Mouse (Mus musculus) CH12.LX (cell line): ENCODE measurements around the gene Atg9b. TPM values are rescaled to one million over a fixed set of nuclear protein-coding genes. Genes with fewer than 3 reads are reported as not detected.

Experiments
- DNase-seq: peaks from one replicate; pipeline ENCODE4 v3.0.0-alpha.2; 2013; ENCODE audit errors: extremely low read depth
- H3K27ac ChIP-seq: 2 replicates; pipeline ENCODE4 v1.5.1; 2012; ENCODE audit warnings: low read depth, mild to moderate bottlenecking, control low read depth, moderate library complexity; ENCODE audit not compliant: insufficient read depth
- H3K27me3 ChIP-seq: replicated peaks from 2 replicates; pipeline ENCODE3; 2012; ENCODE audit warnings: inconsistent platforms
- H3K36me3 ChIP-seq, 2 experiments: replicated peaks in 1 of 2; 2 replicates each; pipeline versions ENCODE3 to v1.6.1; 2012; ENCODE audit warnings: inconsistent platforms in 1 of 2, low read length in 1 of 2, mild to moderate bottlenecking in 1 of 2, mixed read lengths in 1 of 2, moderate library complexity in 1 of 2; ENCODE audit not compliant: control insufficient read depth in 1 of 2, insufficient read depth in 1 of 2
- H3K4me1 ChIP-seq, 2 experiments: 2 replicates each; pipeline ENCODE4 v1.6.1; 2012; ENCODE audit warnings: inconsistent platforms in 1 of 2, moderate library complexity in 1 of 2; ENCODE audit not compliant: insufficient read depth in 2 of 2, control insufficient read depth in 1 of 2
- H3K4me2 ChIP-seq: 2 replicates; pipeline ENCODE4 v1.6.1; 2012; ENCODE audit warnings: low read depth, mild to moderate bottlenecking, control low read depth; ENCODE audit not compliant: poor library complexity, insufficient read depth, severe bottlenecking
- H3K4me3 ChIP-seq, 3 experiments: fragments of 150-350 bp in 1 of 3; sonication (generic) in 1 of 3; replicated peaks in 1 of 3; 2 replicates each; pipeline versions ENCODE3 to v1.5.1; 2011 to 2012; ENCODE audit warnings: low read depth in 2 of 3, low read length in 2 of 3, mild to moderate bottlenecking in 2 of 3, moderate library complexity in 2 of 3, control low read depth in 1 of 3, improper control_type of control experiment in 1 of 3, inconsistent platforms in 1 of 3, mixed read lengths in 1 of 3; ENCODE audit not compliant: poor library complexity in 1 of 3
- H3K79me2 ChIP-seq: replicated peaks from 2 replicates; pipeline ENCODE4 v1.6.1; 2012; ENCODE audit warnings: mild to moderate bottlenecking, moderate library complexity; ENCODE audit not compliant: control insufficient read depth, poor library complexity, insufficient read depth, severe bottlenecking; ENCODE audit errors: extremely low read depth
- H3K9ac ChIP-seq: 2 replicates; pipeline ENCODE4 v1.6.1; 2012; ENCODE audit warnings: low read depth, mild to moderate bottlenecking, control low read depth, moderate library complexity; ENCODE audit not compliant: insufficient read depth
- H3K9me3 ChIP-seq: replicated peaks from 2 replicates; pipeline ENCODE3; 2012; ENCODE audit warnings: low read length, inconsistent platforms, mixed read lengths
- CHD1 ChIP-seq: IDR thresholded peaks from 2 replicates; pipeline ENCODE4 v1.6.1; 2012; ENCODE audit warnings: low read depth, low read length, improper control_type of control experiment, inconsistent platforms
- CHD2 ChIP-seq: IDR thresholded peaks from 2 replicates; pipeline ENCODE4 v1.6.1; 2011; ENCODE audit warnings: low read length, improper control_type of control experiment
- CTCF ChIP-seq, 2 experiments: IDR thresholded peaks in 1 of 2; conservative IDR thresholded peaks in 1 of 2; 2 replicates each; pipeline ENCODE4 v1.5.1; 2011 to 2012; ENCODE audit warnings: low read depth in 2 of 2, low read length in 2 of 2, improper control_type of control experiment in 1 of 2, inconsistent platforms in 1 of 2, mild to moderate bottlenecking in 1 of 2, moderate library complexity in 1 of 2
- E2F4 ChIP-seq: IDR thresholded peaks from 2 replicates; pipeline ENCODE4 v1.6.1; 2011; ENCODE audit warnings: low read depth, low read length, improper control_type of control experiment; ENCODE audit not compliant: insufficient replicate concordance
- EP300 ChIP-seq: IDR thresholded peaks from 2 replicates; pipeline ENCODE4 v1.6.1; 2011; ENCODE audit warnings: low read length, improper control_type of control experiment
- GABPA ChIP-seq: IDR thresholded peaks from 2 replicates; pipeline ENCODE4 v1.6.1; 2012; ENCODE audit warnings: low read depth, low read length, improper control_type of control experiment, inconsistent platforms; ENCODE audit not compliant: insufficient replicate concordance
- HCFC1 ChIP-seq: IDR thresholded peaks from 2 replicates; pipeline ENCODE4 v1.6.1; 2012; ENCODE audit warnings: low read depth, mild to moderate bottlenecking, inconsistent platforms, low read length, improper control_type of control experiment
- IRF4 ChIP-seq: IDR thresholded peaks from 2 replicates; pipeline ENCODE4 v1.6.1; 2014; ENCODE audit warnings: low read depth, mild to moderate bottlenecking, inconsistent platforms, low read length, improper control_type of control experiment
- JUND ChIP-seq: conservative IDR thresholded peaks from 2 replicates; pipeline ENCODE4 v1.6.1; 2011; ENCODE audit warnings: low read depth, low read length, improper control_type of control experiment
- MAZ ChIP-seq: IDR thresholded peaks from 2 replicates; pipeline ENCODE4 v1.6.1; 2012; ENCODE audit warnings: low read depth, mild to moderate bottlenecking, inconsistent platforms, low read length, improper control_type of control experiment, moderate library complexity
- MEF2A ChIP-seq: IDR thresholded peaks from 2 replicates; pipeline ENCODE4 v1.6.1; 2014; ENCODE audit warnings: low read depth, mild to moderate bottlenecking, inconsistent platforms, low read length, improper control_type of control experiment, borderline replicate concordance
- MYC ChIP-seq: IDR thresholded peaks from 2 replicates; pipeline ENCODE4 v1.6.1; 2011; ENCODE audit warnings: low read depth, mild to moderate bottlenecking, improper control_type of control experiment, low read length
- PAX5 ChIP-seq: IDR thresholded peaks from 2 replicates; pipeline ENCODE4 v1.6.1; 2012; ENCODE audit warnings: low read length, inconsistent platforms, mixed read lengths
- POLR2A ChIP-seq: IDR thresholded peaks from 2 replicates; pipeline ENCODE4 v1.6.1; 2011; ENCODE audit warnings: low read depth, mild to moderate bottlenecking, improper control_type of control experiment, low read length
- RCOR1 ChIP-seq: conservative IDR thresholded peaks from 2 replicates; pipeline ENCODE4 v1.6.1; 2012; ENCODE audit warnings: low read depth, mild to moderate bottlenecking, inconsistent platforms, low read length, improper control_type of control experiment
- SIN3A ChIP-seq: IDR thresholded peaks from 2 replicates; pipeline ENCODE4 v1.6.1; 2012; ENCODE audit warnings: low read length, improper control_type of control experiment, inconsistent platforms
- TCF12 ChIP-seq: IDR thresholded peaks from 2 replicates; pipeline ENCODE4 v1.6.1; 2014; ENCODE audit warnings: low read depth, mild to moderate bottlenecking, inconsistent platforms, low read length, improper control_type of control experiment
- USF1 ChIP-seq: IDR thresholded peaks from 2 replicates; pipeline ENCODE4 v1.6.1; 2014; ENCODE audit warnings: low read depth, mild to moderate bottlenecking, inconsistent platforms, low read length, improper control_type of control experiment
- ZC3H11A ChIP-seq: IDR thresholded peaks from 2 replicates; pipeline ENCODE4 v1.6.1; 2012; ENCODE audit warnings: low read depth, mild to moderate bottlenecking, inconsistent platforms, low read length, improper control_type of control experiment
- ZMIZ1 ChIP-seq: IDR thresholded peaks from 2 replicates; pipeline ENCODE4 v1.6.1; 2012; ENCODE audit warnings: low read depth, mild to moderate bottlenecking, inconsistent platforms, low read length, improper control_type of control experiment
- ZNF384 ChIP-seq: IDR thresholded peaks from 2 replicates; pipeline ENCODE4 v1.6.1; 2012; ENCODE audit warnings: low read depth, low read length, improper control_type of control experiment, inconsistent platforms
- dilution Hi-C: fragments of 300-500 bp; cut with MboI; formaldehyde crosslinking; loops from 2 replicates; pipeline ENCODE4 v1.14.3; 2020; ENCODE audit warnings: low sequenced_read_pairs; ENCODE audit not compliant: extremely low pct_unique_long_range_greater_than_20kb, extremely low pct_ligation_motif_present
- in situ Hi-C: fragments of 300-500 bp; cut with MboI; formaldehyde crosslinking; loops from 3 replicates; pipeline ENCODE4 v1.14.3; 2019; ENCODE audit warnings: low sequenced_read_pairs, low pct_ligation_motif_present, low pct_unique_long_range_greater_than_20kb, mixed read lengths
- polyA plus RNA-seq: library from polyadenylated mRNA; unstranded; fragments of >175 nt; gene quantifications from 2 replicates; pipeline ENCODE4 v1.2.1, GENCODE M21; 2012; ENCODE audit warnings: low read depth; ENCODE audit not compliant: insufficient read length
- total RNA-seq, 2 experiments: library from RNA; depleted of rRNA; stranded (reverse); fragments of 300-350 nt in 1 of 2; fragments of >200 nt in 1 of 2; gene quantifications; 2 replicates each; pipeline ENCODE4 v1.2.3; 2012 to 2014

Gene Atg9b
- total and polyA plus RNA-seq, 3 experiments, result 0.68 to 1.3 (median 0.81) TPM

DNA sequence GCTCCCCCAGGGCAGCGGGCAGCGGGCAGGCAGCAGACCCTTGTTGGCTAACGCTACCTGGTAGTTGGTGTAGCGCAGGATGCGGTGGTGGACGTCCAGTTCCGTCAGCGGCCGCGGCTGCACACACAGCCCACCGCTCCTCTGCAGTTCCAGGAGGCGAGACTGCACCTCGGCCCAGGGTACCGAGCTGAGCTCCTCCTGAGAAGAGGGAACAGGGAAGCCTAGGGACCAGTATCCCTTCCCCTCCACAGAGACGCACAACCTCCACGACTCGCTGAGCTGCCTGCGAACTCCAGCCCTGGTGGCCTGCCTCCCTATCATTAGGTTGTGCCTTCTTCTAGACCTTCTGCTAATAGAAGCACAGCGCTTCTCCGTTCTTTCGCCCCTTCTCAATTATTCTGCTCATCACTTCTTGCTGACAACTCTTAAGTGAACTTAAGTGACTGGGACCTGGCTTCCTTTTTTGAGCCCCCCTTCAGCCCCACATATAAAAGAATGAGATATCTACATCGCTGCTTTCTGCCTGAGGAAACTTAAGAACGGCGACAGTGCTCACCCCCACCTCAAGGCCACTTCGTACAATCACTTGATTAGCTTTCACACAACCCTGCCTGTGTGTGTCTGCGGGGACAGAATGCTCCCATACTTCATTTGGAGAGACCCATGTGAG is 3.6 kb downstream of the Atg9b start:
- dilution Hi-C loops (no loop called here), in situ Hi-C loops (no loop called here)
- Histone ChIP-seq H3K27ac (no peak overlapping the region), H3K9ac (no peak overlapping the region), H3K36me3 (no peaks in the 10 kb centered on the region), H3K27me3 (no peaks in the 10 kb centered on the region), H3K4me2 (no peak overlapping the region), H3K4me1 (peaks cover 18 to 57% of the 10 kb centered on the region in 2 experiments), H3K9me3 (peaks cover 11% of the 10 kb centered on the region), H3K79me2 (no peaks in the 10 kb centered on the region), H3K4me3 (no peak overlapping the region)
- TF ChIP-seq JUND (no peak), CTCF (conservative IDR thresholded peaks at IDR 0.05 in 1 of 2, IDR thresholded peaks at IDR 0.05 in 1 of 2; ENCODE audit: low read depth in 2 of 2, low read length in 2 of 2) (no peak), USF1 (no peak), ZNF384 (no peak), MAZ (no peak), PAX5 (no peak), POLR2A (no peak)
- DNase-seq, result no peak

GRCm38 (mm10) chr5:24387264-24388241 is 4.4 kb downstream of the Atg9b start:
- Histone ChIP-seq H3K9ac (no peak overlapping the region), H3K36me3 (no peaks in the 10 kb centered on the region), H3K4me1 (peaks cover 20 to 56% of the 10 kb centered on the region in 2 experiments), H3K4me3 (no peak overlapping the region), H3K9me3 (peaks cover 11% of the 10 kb centered on the region), H3K4me2 (no peak overlapping the region), H3K27me3 (no peaks in the 10 kb centered on the region), H3K79me2 (no peaks in the 10 kb centered on the region), H3K27ac (no peak overlapping the region)
- dilution Hi-C loops (no loop called here), in situ Hi-C loops (no loop called here)
- TF ChIP-seq TCF12 (no peak), MEF2A (no peak), HCFC1 (no peak), ZC3H11A (no peak), USF1 (no peak), IRF4 (no peak), MYC (no peak), SIN3A (no peak), JUND (no peak), E2F4 (no peak), ZMIZ1 (no peak), PAX5 (no peak), CHD1 (no peak), CTCF (conservative IDR thresholded peaks at IDR 0.05 in 1 of 2, IDR thresholded peaks at IDR 0.05 in 1 of 2; ENCODE audit: low read depth in 2 of 2, low read length in 2 of 2) (no peak), POLR2A (no peak), RCOR1 (no peak), CHD2 (no peak), EP300 (no peak), GABPA (no peak)
- no peak for DNase-seq
